Mouse (Mus musculus) neutrophil, adult 5-6 weeks (primary cell): Measurements from ENCODE around the gene Obscn. TPM values are rescaled to one million over a fixed set of nuclear protein-coding genes. Genes with fewer than 3 reads are reported as not detected.

Experiments used
- ATAC-seq: fragments of 151-379, 151-347 bp; 2 replicates; pipeline ENCODE4 v1.8.0; 2017; ENCODE audit warnings: mild to moderate bottlenecking, moderate TSS enrichment; ENCODE audit not compliant: insufficient number of reproducible peaks, poor library complexity, low FRiP score, severe bottlenecking; ENCODE audit errors: extremely low read depth
- total RNA-seq: library from RNA; stranded (forward); fragments of 200-1000 nt; gene quantifications from 2 replicates; pipeline ENCODE4 v1.2.3, GENCODE M21; 2017

Obscn gene
- total RNA-seq, 1 experiment from 2014 or later, result 0.23 TPM

GRCm38 (mm10) chr11:59151729-59152128 is 15.5 kb upstream of the Obscn start:
- no peak for ATAC-seq

DNA sequence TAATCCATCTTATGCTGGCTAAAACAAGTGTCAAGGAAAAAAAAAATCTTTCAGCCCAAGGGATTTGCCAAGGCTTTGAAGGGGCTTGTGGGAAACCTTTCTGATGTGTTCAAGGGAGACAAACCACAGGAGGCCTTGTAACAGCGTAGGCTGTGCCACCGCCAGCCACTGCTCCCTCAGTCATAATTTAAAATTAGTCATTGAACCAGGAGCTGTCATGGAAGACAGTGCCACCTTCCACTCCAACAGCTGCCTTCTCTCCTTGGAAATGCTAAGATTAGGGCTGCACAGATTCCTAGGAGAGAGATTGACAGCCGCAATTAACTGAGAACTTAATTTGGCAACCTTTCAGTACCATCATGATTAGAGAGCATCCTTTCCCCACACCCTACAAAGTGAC is 13.1 kb upstream of the Obscn start:
- no peak for ATAC-seq

- ATAC-seq, result no peak
Measured at GRCm38 (mm10) chr11:59142962-59143361, 6.8 kb upstream of the Obscn start.

DNA sequence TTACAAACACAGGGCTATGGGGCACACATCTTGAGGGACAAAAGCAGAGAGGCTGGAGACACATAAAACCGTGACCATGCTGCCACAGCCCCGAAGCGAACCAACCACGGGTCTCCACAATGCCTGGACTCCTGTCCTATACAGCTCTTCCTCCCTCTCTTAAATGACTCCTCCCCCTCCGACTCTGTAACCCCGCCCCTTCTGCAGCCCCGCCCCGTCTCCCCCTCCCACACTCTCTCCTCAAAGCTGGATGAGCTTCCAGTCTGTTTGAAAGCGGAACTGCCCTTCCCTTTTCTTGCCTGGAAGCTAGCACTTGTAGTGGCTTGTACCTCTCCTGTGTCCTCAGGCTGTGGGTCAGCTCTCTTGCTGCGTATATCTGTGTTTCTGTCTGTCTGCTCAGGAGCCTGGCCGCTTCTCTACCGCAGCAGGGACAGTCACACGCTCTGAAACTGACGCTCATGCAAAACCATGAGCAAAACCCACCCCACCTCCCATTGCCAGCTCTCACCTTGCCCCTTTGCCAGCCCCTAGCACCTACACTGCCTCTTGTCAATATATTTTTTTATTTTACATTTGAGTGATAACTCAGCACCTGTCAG is 5.7 kb upstream of the Obscn start:
- ATAC-seq, result no peak

GRCm38 (mm10) chr11:59138537-59139486 is 2.6 kb upstream of the Obscn start:
- no peak for ATAC-seq

GRCm38 (mm10) chr11:59136994-59137706 is 948 bp upstream of the Obscn start:
- ATAC-seq, result no peak

DNA sequence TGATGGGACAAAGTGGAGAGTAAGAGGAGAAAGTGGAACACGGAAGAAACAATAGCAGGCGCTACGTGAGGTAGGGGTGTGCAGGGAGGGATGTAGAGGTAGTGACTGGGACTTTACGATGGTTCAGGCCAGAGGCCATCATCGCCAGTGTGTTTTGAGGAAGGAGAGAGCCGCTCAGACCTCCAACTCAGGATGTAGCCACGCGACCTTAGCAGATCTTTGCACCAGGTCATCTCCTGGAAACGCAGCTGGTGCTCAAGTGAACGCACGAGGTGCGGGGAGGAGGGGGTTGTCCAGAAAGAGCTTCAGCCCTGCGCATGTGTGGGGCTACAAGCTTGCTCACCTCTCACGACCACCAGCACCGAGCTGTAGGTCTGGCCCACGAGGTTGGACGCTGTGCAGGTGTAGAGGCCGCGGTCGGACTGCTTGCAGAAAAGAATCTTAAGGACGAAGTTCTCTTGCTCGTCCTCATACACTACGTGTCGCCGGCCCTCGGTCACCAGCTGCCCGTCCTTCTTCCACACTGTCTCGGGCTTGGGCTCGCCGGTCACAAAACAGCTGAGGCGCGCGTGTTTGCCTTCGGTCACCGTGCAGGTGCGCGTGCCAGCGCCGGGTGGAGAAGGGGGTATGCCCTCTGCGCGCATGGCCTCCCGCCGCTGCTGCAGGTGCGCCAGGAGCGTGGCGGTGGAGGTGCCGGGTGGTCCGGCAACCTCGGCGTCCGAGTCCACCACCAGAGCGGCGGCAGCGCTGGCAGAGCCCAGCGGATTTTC is 966 bp downstream of the Obscn start:
- ATAC-seq, result no peak

- no peak for ATAC-seq
Measured at GRCm38 (mm10) chr11:59134373-59134997, 1.7 kb downstream of the Obscn start.

DNA sequence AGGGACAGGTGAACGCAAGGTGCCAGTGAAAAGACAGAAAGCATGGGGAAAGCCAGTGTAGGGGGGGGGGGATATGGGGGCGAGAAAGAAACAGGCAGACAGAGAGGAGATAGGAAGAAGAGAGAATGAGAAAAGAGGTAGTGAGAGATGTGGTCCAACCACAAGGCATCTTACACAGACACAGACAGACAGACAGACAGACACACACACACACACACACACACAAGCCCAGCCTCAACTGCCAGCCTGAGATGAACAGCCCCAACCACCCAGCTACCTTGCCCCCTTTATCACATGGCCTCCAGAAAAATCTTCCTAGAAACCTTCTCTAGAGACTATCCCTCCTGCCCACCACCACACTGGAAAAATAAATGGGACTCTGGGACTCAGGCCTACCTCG is 4.1 kb downstream of the Obscn start:
- ATAC-seq, result no peak

DNA sequence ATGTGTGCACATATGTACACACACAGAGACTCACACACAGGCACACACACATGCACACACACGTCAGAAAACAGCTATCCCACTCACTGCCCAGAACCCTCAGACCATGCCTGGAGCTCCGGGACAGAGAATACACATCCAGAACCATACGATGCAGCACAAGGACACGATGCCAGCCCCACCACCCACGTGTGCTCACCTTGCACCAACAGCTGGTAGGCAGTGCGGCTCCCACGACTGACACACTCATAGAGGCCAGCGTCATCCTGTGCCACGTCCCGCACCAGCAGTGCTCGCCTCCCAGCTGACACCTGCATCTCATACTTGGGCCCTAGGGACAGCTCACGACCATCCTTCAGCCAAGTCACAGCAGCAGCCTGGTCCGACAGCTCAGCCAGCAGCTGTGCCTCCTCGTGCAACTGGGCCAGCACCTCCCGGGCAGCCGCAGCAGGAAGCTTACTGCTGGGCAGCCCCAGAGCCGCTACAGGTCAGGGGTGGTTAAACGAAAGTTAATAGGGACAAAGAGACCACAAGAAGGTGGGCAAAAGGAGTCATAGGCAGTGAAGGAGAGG is 4.8 kb downstream of the Obscn start:
- ATAC-seq, result no peak

GRCm38 (mm10) chr11:59130782-59131181 is 5.4 kb downstream of the Obscn start:
- ATAC-seq, result no peak

- ATAC-seq, result no peak
Measured at GRCm38 (mm10) chr11:59105945-59106344, 30.3 kb downstream of the Obscn start.

- ATAC-seq, result no peak
Measured at GRCm38 (mm10) chr11:59102324-59102723, 33.9 kb downstream of the Obscn start.

GRCm38 (mm10) chr11:59098339-59098738 is 37.9 kb downstream of the Obscn start:
- ATAC-seq, result no peak

- no peak for ATAC-seq
Measured at GRCm38 (mm10) chr11:59097770-59098169, 38.4 kb downstream of the Obscn start.

GRCm38 (mm10) chr11:59094213-59094612 is 42.0 kb downstream of the Obscn start:
- no peak for ATAC-seq

GRCm38 (mm10) chr11:59087581-59087980 is 48.6 kb downstream of the Obscn start:
- no peak for ATAC-seq

DNA sequence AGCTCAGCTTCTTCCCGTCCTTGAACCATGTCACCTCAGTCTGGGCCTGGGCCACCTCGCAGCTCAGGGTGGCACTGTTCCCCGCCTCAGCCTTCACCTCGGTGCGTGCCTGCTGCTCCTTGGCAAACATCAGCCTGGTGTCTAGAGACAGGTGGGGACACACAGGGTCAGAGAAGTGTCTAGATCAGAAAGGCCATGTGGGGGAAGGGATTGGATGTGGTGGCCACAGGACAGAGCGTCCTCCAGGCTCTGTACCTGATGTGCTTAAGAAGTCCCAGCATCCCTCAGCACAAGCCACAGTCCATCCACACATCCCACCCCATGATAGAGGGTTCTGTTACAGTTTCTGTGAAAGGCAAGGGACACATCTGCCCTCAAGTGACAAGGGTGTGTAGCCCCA is 51.0 kb downstream of the Obscn start:
- no peak for ATAC-seq
